Mouse (Mus musculus) kidney, adult 2 months (tissue): ENCODE results near the gene Rad51b.

Experiments
- CTCF ChIP-seq: fragments of 200-500 bp; conservative IDR thresholded peaks from 2 replicates; pipeline ENCODE4 v1.5.1; 2011; ENCODE audit warnings: low read depth, mild to moderate bottlenecking, control low read depth, low read length, moderate library complexity, mixed read lengths; ENCODE audit not compliant: insufficient read depth, insufficient read length
- POLR2A ChIP-seq: fragments of 200-500 bp; IDR thresholded peaks from one replicate; pipeline ENCODE4 v1.6.1; 2011; ENCODE audit warnings: low read depth, low read length, control low read depth

GRCm38 (mm10) chr12:79645656-79646055 lies 348.6 kb downstream of the Rad51b start:
- TF ChIP-seq CTCF (no peak), POLR2A (no peak)
